Mouse (Mus musculus) cerebellum, postnatal 25 days (tissue): ENCODE results near the gene Mesp2.
"Not testable (repeated sequence)": the region's sequence is repeated elsewhere in the genome, so short reads cannot be mapped to it uniquely, and the experiment has no call there.

Experiments
- DNase-seq, 2 experiments: peaks; one replicate each; pipeline ENCODE4 v3.0.0; 2021; ENCODE audit warnings: mixed read lengths in 2 of 2

The Mesp2 gene

GRCm38 (mm10) chr7:79810611-79811506 is at the start of gene Mesp2:
Gene Mesp2 (plus strand): TSS chr7:79810727.
- peak; percentile 46 to 74 for DNase-seq

- peak in 1 of 2 experiments; percentile 11 for DNase-seq
These were observed 49.2 kb upstream of the Mesp2 start for GRCm38 (mm10) chr7:79761124-79761876.

DNA sequence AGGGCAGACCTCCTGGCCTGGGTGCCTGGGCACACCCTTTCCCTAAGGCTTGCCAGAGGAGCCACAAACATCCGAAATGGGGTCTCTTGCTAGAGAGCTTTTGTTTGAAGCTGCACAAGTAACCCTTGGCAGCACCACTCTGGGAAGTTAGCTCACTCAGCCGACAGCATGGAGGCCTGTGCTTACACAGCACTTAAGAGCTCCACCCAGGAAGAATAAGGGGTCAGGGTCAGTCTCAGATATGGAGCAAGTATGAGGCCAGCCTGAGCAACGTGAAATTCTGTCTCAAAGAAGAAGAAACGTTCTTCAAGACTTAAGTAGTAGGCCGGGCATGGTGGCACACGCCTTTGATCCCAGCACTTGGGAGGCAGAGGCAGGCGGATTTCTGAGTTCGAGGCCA is 48.4 kb upstream of the Mesp2 start:
- no peak for DNase-seq

DNA sequence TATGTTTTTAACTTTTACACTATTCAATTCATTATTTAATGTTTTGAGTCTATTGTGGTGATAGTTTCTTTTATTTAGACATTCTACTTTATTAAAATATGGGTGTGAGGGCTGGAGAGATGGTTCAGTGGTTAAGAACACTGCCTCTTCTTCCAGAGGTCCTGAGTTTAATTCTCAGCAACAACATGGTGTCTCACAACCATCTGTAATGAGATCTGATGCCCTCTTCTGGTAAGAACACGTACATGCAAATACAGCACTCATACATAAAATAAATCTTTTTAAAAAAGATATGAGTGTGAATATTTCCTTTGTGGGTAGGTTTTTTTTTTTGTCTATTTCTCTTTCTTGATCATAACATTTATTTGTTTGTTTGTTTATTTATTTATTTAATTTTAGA is 44.5 kb upstream of the Mesp2 start:
- no peak for DNase-seq

- DNase-seq, result no peak
These were observed 40.9 kb upstream of the Mesp2 start for GRCm38 (mm10) chr7:79769664-79770063.

GRCm38 (mm10) chr7:79771561-79772512 is 38.7 kb upstream of the Mesp2 start:
- DNase-seq, result no peak

GRCm38 (mm10) chr7:79780647-79781626 is 29.6 kb upstream of the Mesp2 start:
- peak; percentile 73 to 83 for DNase-seq

- DNase-seq, result no peak
These were observed 28.6 kb upstream of the Mesp2 start for GRCm38 (mm10) chr7:79781826-79782515.

DNA sequence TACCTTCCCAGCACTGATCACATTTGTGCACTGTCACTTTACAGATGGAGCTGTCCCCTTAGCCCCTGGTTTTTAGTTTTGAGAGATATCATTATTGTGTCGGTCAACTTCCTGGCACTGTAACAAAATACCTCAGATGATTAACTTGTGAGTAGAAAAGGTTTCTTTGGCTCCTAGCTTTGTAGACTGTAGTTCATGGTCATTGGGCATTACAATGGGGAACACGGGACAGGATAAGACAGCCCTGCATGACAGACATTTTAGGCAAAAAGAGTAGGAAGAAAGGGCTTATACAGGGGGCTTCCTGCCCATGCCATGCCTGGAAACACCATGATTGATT is 28.0 kb upstream of the Mesp2 start:
- no peak for DNase-seq

DNA sequence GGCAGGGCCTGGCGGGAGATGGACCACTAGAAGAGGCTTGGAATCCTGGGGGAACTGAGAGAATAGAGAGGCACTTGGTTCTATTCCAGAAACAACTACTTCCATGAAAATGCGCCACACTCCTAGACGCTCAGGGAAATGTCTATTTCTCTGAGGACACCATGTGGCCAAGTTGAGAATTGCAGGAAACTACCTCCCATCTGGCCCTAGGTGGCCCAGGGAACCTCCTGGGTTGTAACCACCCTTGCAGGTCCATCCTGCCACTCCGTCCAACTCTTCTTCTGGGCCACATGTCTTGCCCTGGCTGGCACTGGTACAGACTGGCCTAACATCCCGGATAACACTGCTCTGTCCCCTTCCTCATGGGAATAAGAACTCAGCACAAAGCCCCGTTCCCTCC is 24.2 kb upstream of the Mesp2 start:
- peak; percentile 64 to 82 for DNase-seq

GRCm38 (mm10) chr7:79789812-79790211 is 20.7 kb upstream of the Mesp2 start:
- not testable (repeated sequence) for DNase-seq

DNA sequence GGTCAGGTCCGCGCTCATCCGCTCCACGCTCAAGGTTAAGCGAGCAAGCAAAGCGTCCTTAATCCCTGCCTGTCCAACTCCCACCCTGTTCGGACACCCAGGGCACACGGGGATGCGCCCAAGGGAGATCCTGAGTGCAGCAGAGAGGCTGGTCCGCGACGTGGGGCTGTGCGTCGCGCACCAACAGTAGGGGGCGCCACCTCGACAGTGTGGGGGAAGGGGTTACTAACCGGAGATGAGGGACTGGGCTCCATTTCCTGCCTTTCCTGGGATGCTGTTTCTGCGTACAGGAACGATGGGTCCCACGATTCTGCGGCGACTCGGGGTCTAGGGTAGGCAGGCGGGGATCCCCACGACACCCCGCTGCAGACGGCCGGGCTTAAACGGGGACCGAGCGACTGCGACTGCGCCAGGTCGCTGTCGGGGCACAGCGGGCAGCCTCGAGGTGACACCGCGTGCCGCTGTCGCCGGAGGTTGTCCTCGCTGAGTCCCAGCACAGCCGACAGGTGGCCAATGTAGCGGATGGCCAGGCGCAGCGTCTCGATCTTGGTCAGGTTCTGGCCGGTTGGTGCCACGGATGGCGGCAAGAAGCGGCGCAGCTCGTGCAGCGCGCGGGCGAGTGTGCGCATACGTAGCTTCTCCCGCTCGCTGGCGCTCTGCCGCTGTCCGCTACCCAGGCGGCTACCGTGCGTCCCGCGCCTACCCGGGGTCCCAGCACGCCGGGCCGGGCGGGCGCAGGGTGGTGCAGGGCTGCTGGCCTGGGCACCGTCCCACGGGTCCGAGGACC is 17.7 kb upstream of the Mesp2 start:
- DNase-seq, result peak; percentile 41 to 57

- DNase-seq, result no peak
These were observed 16.8 kb upstream of the Mesp2 start, which contains the start of gene Mesp1 for GRCm38 (mm10) chr7:79793688-79794087. Gene Mesp1 (minus strand): TSS chr7:79793788.

- DNase-seq, result no peak
These were observed 11.9 kb upstream of the Mesp2 start for GRCm38 (mm10) chr7:79798606-79799005.

GRCm38 (mm10) chr7:79799048-79799447 is 11.5 kb upstream of the Mesp2 start:
- peak; percentile 76 to 81 for DNase-seq

DNA sequence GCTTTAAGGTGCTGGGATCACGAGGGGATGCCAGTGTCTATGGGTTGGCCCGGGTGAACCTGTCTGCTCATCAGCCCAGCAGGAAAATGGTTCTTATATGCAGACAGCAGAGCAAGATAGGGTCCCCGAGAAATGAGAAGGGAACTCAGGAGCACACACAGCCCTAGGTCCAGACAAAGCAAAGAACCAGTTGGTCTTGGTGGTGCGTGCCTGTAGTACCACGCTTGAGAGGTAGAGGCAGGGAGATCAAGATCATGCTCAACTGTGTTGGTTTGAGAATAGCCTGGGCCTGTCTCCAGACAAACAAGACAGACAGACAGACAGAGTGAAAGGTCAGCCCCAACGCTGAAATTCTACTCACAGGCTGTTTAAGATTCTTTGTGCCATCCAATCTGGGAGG is 11.0 kb upstream of the Mesp2 start:
- no peak for DNase-seq

DNA sequence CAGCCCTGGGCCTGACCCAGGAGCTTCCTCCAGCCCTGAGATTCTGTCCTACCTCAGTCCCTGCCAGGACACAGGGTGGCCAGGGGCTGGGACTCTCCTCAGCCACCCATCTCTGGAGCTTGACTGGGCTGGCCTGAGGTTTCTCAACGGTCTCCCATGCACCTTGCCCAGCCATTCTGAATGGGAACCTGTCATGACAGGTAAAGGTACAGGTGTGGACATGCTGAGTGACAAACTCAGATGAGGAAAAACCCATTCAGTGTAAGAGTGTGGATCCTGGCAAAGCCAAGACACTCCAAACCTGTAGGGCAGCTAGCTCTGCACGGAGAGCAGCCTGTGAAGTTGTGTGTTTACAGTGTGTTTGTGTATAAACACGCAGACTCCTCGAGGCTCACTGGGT is 10.2 kb upstream of the Mesp2 start:
- DNase-seq, result no peak

DNA sequence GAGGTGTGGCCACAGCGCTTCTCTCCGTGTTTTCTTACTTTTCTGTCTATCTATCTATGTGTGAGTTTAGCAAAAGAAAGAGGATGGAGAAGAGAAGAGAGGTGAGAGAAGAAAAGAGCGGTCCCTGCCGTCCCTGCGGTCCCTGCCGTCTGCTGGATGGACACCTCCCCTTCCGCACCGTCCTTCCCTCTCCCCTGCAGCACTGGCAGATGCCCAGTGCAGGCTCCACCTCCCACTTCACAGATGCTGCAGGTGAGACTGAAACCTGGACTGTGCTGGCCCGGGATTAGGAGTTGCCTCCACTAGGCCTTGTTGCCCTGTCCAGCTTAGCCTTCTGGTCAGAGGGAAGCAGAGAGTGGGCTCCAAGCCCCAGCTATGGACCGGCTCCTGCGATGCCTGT is 9.1 kb upstream of the Mesp2 start:
- no peak for DNase-seq

DNA sequence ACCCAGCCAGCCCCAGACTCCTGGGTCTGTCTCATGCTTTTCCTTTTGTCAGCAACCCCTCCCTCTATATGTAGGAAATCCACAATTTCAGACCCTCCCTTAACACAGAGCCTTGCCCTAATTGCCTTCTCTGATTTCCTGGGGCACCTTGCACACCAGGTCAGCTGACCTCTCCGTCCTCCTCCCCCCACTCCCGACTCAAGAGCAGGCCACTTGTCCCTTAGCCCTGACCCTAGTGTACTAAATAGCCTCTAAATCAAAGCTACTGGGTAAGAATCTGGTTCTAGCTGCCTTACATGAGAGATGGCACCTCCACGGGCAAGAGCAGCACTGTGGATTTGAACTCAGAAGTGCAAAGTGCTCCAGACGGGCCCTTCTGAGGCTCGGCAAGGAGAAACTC is 8.5 kb upstream of the Mesp2 start:
- DNase-seq, result no peak

DNA sequence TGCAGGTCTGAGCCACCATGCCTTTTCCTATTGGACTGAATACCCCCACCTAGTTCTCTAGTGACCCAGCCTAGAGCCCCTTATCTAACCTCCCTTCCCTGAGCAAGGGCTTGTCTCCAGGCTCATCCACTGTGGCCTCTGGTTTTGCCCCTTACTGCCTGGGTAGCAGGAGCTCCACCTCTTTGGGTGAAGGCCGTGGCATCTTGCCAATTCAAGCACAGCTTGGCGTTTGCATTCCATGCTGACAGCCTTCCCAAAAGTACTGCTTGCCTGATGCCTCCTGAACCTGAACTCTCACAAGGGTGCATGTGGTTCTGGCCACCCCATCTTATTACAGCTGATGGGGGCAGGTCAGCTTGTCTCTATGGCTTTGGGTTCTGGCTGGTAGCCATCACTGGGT is 6.6 kb upstream of the Mesp2 start:
- no peak for DNase-seq
